Mouse (Mus musculus): ENCODE data around the gene Bicdl1. TPM values are rescaled to one million over a fixed set of nuclear protein-coding genes. Genes with fewer than 3 reads are reported as not detected.

Gene Bicdl1
- polyA plus RNA-seq, 1 experiment, result 18.0 TPM

DNA sequence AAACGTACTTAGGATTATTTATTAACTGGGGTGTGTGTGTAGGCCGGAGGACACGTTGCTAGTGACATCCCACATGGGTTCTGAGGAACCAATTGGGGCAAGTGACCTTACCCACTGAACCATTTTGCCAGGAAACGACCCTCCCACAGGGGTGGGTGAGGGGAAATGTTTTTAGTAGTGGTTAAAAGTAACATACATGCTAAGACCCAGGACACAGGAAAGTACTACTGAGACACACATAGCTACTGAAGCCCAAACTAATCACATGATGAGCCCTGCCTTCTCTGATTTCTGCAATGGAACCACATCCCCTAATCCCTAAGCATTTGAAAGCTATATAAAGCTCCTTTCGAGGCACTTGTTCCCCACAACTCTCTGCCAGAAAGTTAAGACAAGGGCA is 1.1 kb downstream of the Bicdl1 start:
- H3K27ac ChIP-seq (ENCODE audit: insufficient read depth, low read length), result no peak overlapping the region
- no peak for DNase-seq (ENCODE audit: low read depth in 1 of 2, low spot score in 2 of 2)
- TF ChIP-seq CTCF (IDR thresholded peaks at IDR 0.05; ENCODE audit: extremely low read depth, insufficient read depth, insufficient read length, insufficient replicate concordance), result no peak
- TF ChIP-seq POLR2A (IDR thresholded peaks at IDR 0.05; ENCODE audit: low read depth, low read length), result no peak
- no peak overlapping the region for H3K4me3 ChIP-seq (ENCODE audit: extremely low read depth, insufficient read depth, insufficient read length)
- 67% methylated on average over 5 of the region's 5 CpGs for WGBS
- H3K36me3 ChIP-seq (ENCODE audit: control insufficient read depth, insufficient read depth, low read length), result no peaks in the 10 kb centered on the region
- peaks cover 7% of the 10 kb centered on the region; the same call in 1 of the 2 replicates for H3K27me3 ChIP-seq (ENCODE audit: control insufficient read depth, insufficient read depth, low read length)
- peaks cover 11% of the 10 kb centered on the region for H3K4me1 ChIP-seq (ENCODE audit: control insufficient read depth, insufficient read depth, insufficient read length)

DNA sequence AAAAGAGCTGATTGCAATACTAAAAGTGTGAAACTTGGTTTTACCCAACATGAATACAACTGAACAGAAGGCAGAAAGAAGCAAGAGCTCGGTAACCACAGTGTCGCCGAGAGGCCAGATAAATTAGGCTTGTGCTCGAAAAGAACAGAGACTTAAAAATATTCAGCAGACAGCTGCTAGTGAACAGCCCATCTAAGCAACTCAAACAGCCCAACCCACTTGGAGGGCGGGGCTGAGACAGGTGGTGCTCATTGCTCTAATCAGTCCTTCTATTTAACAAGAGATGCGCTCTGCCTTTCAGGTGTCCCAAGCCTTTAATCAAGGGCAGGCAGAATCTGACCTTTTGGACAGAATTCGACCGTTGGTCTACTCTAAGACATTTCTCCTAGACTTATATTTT is 4.8 kb downstream of the Bicdl1 start:
- H3K4me3 ChIP-seq (ENCODE audit: extremely low read depth, insufficient read depth, insufficient read length), result no peak overlapping the region
- H3K27me3 ChIP-seq (ENCODE audit: control insufficient read depth, insufficient read depth, low read length), result peaks cover 3% of the 10 kb centered on the region
- H3K36me3 ChIP-seq (ENCODE audit: control insufficient read depth, insufficient read depth, low read length), result no peaks in the 10 kb centered on the region
- no peak overlapping the region for H3K27ac ChIP-seq (ENCODE audit: insufficient read depth, low read length)
- TF ChIP-seq POLR2A (IDR thresholded peaks at IDR 0.05; ENCODE audit: low read depth, low read length) (no peak), CTCF (IDR thresholded peaks at IDR 0.05; ENCODE audit: extremely low read depth, insufficient read depth, insufficient read length, insufficient replicate concordance) (no peak)
- H3K4me1 ChIP-seq (ENCODE audit: control insufficient read depth, insufficient read depth, insufficient read length), result peaks cover 6% of the 10 kb centered on the region
- 85% methylated on average over 8 of the region's 8 CpGs for WGBS
- DNase-seq (ENCODE audit: low read depth in 1 of 2, low spot score in 2 of 2), result no peak

DNA sequence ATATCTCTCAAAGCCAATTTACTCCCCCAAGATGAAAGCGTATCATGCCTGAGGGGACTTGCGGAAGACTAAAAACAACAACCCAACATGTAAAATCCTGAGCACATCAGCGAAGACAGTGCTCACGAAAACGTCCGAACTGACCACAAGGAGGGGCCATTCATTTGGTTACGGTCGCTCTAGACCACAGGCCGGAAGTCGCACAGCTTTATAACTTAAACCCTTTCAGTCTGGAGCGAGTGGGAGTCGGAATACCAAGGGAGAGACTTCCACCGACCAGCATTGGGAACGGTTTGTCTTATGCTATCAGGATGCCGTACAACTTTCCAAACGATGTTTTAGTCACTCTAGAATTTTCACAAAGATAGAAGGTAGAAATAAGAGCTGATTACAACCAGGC is 5.4 kb downstream of the Bicdl1 start:
- Histone ChIP-seq H3K27me3 (ENCODE audit: control insufficient read depth, insufficient read depth, low read length) (no peaks in the 10 kb centered on the region; the same call in 1 of the 2 replicates), H3K27ac (ENCODE audit: insufficient read depth, low read length) (no peak overlapping the region), H3K4me1 (ENCODE audit: control insufficient read depth, insufficient read depth, insufficient read length) (peaks cover 3% of the 10 kb centered on the region), H3K4me3 (ENCODE audit: extremely low read depth, insufficient read depth, insufficient read length) (no peak overlapping the region), H3K36me3 (ENCODE audit: control insufficient read depth, insufficient read depth, low read length) (no peaks in the 10 kb centered on the region)
- no peak for DNase-seq (ENCODE audit: low read depth in 1 of 2, low spot score in 2 of 2)
- no peak for TF ChIP-seq POLR2A (IDR thresholded peaks at IDR 0.05; ENCODE audit: low read depth, low read length)
- 84% methylated on average over 16 of the region's 16 CpGs for WGBS

DNA sequence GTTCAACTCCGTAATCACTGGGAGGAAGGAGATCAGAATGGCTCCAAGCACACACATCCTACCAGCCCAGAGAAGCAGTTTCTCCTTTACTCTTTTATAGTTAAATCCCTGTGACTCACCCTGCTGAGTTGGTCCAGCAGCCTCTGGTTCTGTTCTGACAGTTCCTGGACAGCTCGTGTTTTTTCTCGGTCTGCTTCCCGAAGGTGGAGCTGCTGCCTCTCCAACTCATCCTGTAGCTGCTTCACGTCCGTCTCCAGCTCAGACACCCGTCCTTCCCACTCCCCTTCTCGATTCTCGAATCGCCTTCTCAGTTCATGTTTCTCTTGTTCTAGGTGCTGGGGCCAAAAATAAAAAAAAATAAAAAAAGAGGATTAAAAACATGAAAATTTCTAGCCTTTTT is 7.0 kb downstream of the Bicdl1 start:
- no peaks in the 10 kb centered on the region; the same call in 1 of the 2 replicates for H3K27me3 ChIP-seq (ENCODE audit: control insufficient read depth, insufficient read depth, low read length)
- no peak for DNase-seq (ENCODE audit: low read depth in 1 of 2, low spot score in 2 of 2)
- WGBS, result 87% methylated on average over 10 of the region's 10 CpGs
- no peaks in the 10 kb centered on the region for H3K36me3 ChIP-seq (ENCODE audit: control insufficient read depth, insufficient read depth, low read length)
- H3K4me1 ChIP-seq (ENCODE audit: control insufficient read depth, insufficient read depth, insufficient read length), result no peaks in the 10 kb centered on the region
- H3K4me3 ChIP-seq (ENCODE audit: extremely low read depth, insufficient read depth, insufficient read length), result no peak overlapping the region
- H3K27ac ChIP-seq (ENCODE audit: insufficient read depth, low read length), result no peak overlapping the region
- TF ChIP-seq CTCF (IDR thresholded peaks at IDR 0.05; ENCODE audit: extremely low read depth, insufficient read depth, insufficient read length, insufficient replicate concordance) (no peak), POLR2A (IDR thresholded peaks at IDR 0.05; ENCODE audit: low read depth, low read length) (no peak)

DNA sequence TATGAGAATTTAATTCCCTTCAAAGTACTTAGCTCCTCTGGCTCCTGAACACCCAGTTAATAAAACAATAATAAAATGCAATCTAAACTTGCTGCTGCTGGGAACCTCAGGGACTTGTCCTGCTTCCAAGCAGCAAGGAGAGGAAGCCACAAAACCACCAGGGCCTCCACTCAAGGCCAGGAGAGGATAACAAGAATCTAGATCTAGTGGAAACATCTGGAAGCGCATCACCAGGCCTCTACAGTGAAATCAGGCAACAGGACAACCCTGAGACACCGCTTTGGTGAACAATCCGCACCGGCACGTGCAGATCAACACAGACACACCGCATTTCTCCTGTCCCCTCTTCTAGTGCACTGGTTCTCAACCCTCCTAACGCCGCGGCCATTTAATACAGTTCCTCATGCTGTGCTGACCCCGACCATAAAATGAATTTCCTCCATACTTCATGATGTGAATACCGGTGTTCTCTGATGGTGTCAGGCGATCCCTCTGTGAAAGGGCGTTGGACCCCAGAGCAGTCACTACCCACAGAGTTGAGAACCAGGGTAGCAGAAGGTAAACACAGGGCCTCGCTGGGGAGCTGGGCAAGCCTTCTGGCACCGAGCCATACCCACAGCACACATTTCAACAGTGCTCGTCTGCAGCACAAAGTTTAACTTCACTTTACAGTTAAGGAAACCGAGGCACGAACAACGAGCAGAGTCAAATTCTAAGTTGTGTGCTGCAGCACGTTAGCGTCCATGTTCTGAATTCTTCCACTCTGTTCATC is 9.0 kb downstream of the Bicdl1 start:
- no peaks in the 10 kb centered on the region for H3K36me3 ChIP-seq (ENCODE audit: control insufficient read depth, insufficient read depth, low read length)
- WGBS, result 15% methylated on average over 21 of the region's 21 CpGs
- H3K27ac ChIP-seq (ENCODE audit: insufficient read depth, low read length), result peak overlapping the region; percentile 50; the same call in 1 of the 2 replicates
- TF ChIP-seq POLR2A (IDR thresholded peaks at IDR 0.05; ENCODE audit: low read depth, low read length), result no peak
- H3K4me3 ChIP-seq (ENCODE audit: extremely low read depth, insufficient read depth, insufficient read length), result no peak overlapping the region; the same call in 1 of the 2 replicates
- H3K27me3 ChIP-seq (ENCODE audit: control insufficient read depth, insufficient read depth, low read length), result no peaks in the 10 kb centered on the region; the same call in 1 of the 2 replicates
- no peaks in the 10 kb centered on the region for H3K4me1 ChIP-seq (ENCODE audit: control insufficient read depth, insufficient read depth, insufficient read length)
- no peak for DNase-seq (ENCODE audit: low read depth in 1 of 2, low spot score in 2 of 2)

DNA sequence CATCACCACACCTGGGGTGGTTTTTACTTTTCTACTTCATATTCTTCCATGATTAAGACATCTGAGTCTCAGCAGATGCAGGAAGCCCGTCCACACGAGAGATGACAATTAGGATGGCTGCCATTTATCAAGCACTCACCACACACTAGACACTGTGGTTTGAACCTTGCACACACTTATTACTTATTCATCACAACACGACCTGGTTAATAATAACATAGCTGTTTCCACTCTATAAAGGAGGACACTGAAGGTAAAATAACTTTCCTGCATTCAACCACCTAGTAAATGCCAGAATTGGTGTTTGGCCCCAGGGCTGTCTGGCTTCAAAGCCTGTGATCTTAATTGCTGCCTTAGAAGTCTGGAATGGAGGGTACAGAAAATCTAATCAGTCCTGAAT is 10.7 kb downstream of the Bicdl1 start:
- no peak for DNase-seq (ENCODE audit: low read depth in 1 of 2, low spot score in 2 of 2)
- H3K27me3 ChIP-seq (ENCODE audit: control insufficient read depth, insufficient read depth, low read length), result no peaks in the 10 kb centered on the region; the same call in 1 of the 2 replicates

DNA sequence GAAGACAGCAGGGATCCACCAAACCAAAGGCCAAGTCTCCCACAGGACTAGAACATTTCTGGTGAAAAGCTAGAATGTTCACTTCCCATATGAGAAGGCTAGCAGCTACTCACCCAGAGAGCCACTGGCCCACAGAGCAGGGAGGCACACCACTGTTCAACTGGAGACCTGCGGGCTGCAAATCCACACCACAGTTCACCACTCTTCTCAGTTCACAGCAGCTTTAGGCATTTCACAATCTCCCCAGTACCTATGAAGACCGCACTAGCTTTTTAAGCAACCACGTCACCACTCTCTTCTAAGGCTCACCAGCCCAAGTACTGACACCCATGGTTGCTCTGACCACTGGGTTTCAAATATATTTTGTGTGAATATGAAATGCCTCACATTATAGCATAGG is 13.7 kb downstream of the Bicdl1 start:
- no peak for DNase-seq (ENCODE audit: low read depth in 1 of 2, low spot score in 2 of 2)
- Histone ChIP-seq H3K4me1 (ENCODE audit: control insufficient read depth, insufficient read depth, insufficient read length) (no peaks in the 10 kb centered on the region; the same call in 1 of the 2 replicates), H3K4me3 (ENCODE audit: extremely low read depth, insufficient read depth, insufficient read length) (no peak overlapping the region), H3K27me3 (ENCODE audit: control insufficient read depth, insufficient read depth, low read length) (no peaks in the 10 kb centered on the region), H3K36me3 (ENCODE audit: control insufficient read depth, insufficient read depth, low read length) (no peaks in the 10 kb centered on the region), H3K27ac (ENCODE audit: insufficient read depth, low read length) (peak overlapping the region; percentile 73)
- TF ChIP-seq CTCF (IDR thresholded peaks at IDR 0.05; ENCODE audit: extremely low read depth, insufficient read depth, insufficient read length, insufficient replicate concordance) (no peak), POLR2A (IDR thresholded peaks at IDR 0.05; ENCODE audit: low read depth, low read length) (no peak)
- 64% methylated on average over 3 of the region's 3 CpGs for WGBS

More for the DNA sequence above, 10.7 kb downstream of the Bicdl1 start:
- no peak for TF ChIP-seq POLR2A (IDR thresholded peaks at IDR 0.05; ENCODE audit: low read depth, low read length)
- no peak for TF ChIP-seq CTCF (IDR thresholded peaks at IDR 0.05; ENCODE audit: extremely low read depth, insufficient read depth, insufficient read length, insufficient replicate concordance)
- Histone ChIP-seq H3K4me3 (ENCODE audit: extremely low read depth, insufficient read depth, insufficient read length) (no peak overlapping the region), H3K4me1 (ENCODE audit: control insufficient read depth, insufficient read depth, insufficient read length) (no peaks in the 10 kb centered on the region), H3K27ac (ENCODE audit: insufficient read depth, low read length) (no peak overlapping the region), H3K36me3 (ENCODE audit: control insufficient read depth, insufficient read depth, low read length) (no peaks in the 10 kb centered on the region)
- WGBS, result 35% methylated on average over 3 of the region's 3 CpGs

All from spleen, adult 2 months (tissue).